Mouse (Mus musculus) gastrocnemius, postnatal 4 days (tissue): ENCODE data around the gene Tpst2. TPM values are rescaled to one million over a fixed set of nuclear protein-coding genes. Genes with fewer than 3 reads are reported as not detected.
A peak's percentile ranks its signal among the peaks of the same experiment; 100 is the strongest.

Experiments
- DNase-seq, 2 experiments: peaks; one replicate each; pipeline ENCODE4 v3.0.0; 2021 to 2022; ENCODE audit warnings: low spot score in 2 of 2, mixed read lengths in 2 of 2
- total RNA-seq, 2 experiments: library from RNA; stranded (reverse); gene quantifications; 2 replicates each; pipeline ENCODE4 v1.2.3; 2021

The Tpst2 gene
- total RNA-seq, 2 experiments from 2014 or later, result 25.4 to 26.2 TPM

GRCm38 (mm10) chr5:112325546-112326445 lies 49.3 kb downstream of the Tpst2 start, which contains the start of gene Tfip11:
TSS of gene Tfip11 (plus strand) at chr5:112326358.
- peak; percentile 93 to 96 for DNase-seq

- DNase-seq, result no peak
Observed at GRCm38 (mm10) chr5:112326446-112327009, 50.0 kb downstream of the Tpst2 start.

- no peak for DNase-seq
Observed at GRCm38 (mm10) chr5:112327854-112328253, 51.4 kb downstream of the Tpst2 start.

- no peak for DNase-seq
Observed at GRCm38 (mm10) chr5:112329805-112330564, 53.5 kb downstream of the Tpst2 start.

- DNase-seq, result no peak
Observed at GRCm38 (mm10) chr5:112335473-112335872, 59.0 kb downstream of the Tpst2 start.

- no peak for DNase-seq
Observed at GRCm38 (mm10) chr5:112337004-112337403, 60.5 kb downstream of the Tpst2 start.

GRCm38 (mm10) chr5:112339215-112339614 lies 62.7 kb downstream of the Tpst2 start:
- DNase-seq, result no peak

- peak; percentile 72 to 81 for DNase-seq
Observed at GRCm38 (mm10) chr5:112342463-112343204, 66.1 kb downstream of the Tpst2 start, which contains the start of the genes Srrd and Hps4. TSS of gene Srrd (minus strand) at chr5:112343040. TSS of gene Hps4 (plus strand) at chr5:112343083.

GRCm38 (mm10) chr5:112343205-112343595 lies 66.7 kb downstream of the Tpst2 start:
- DNase-seq, result no peak

GRCm38 (mm10) chr5:112344092-112344960 lies 67.8 kb downstream of the Tpst2 start:
- DNase-seq, result no peak

- no peak for DNase-seq
Observed at GRCm38 (mm10) chr5:112346211-112346965, 69.9 kb downstream of the Tpst2 start.

- DNase-seq, result no peak
Observed at GRCm38 (mm10) chr5:112349169-112349568, 72.7 kb downstream of the Tpst2 start.

- no peak for DNase-seq
Observed at GRCm38 (mm10) chr5:112355493-112355892, 79.0 kb downstream of the Tpst2 start.

GRCm38 (mm10) chr5:112355910-112356309 lies 79.4 kb downstream of the Tpst2 start, which contains the start of gene Gm6583:
TSS of gene Gm6583 (minus strand) at chr5:112356033.
- DNase-seq, result no peak

- DNase-seq, result no peak
Observed at GRCm38 (mm10) chr5:112356322-112356721, 79.8 kb downstream of the Tpst2 start.

- no peak for DNase-seq
Observed at GRCm38 (mm10) chr5:112359520-112359919, 83.0 kb downstream of the Tpst2 start.

- no peak for DNase-seq
Observed at GRCm38 (mm10) chr5:112360077-112360476, 83.6 kb downstream of the Tpst2 start.

- DNase-seq, result no peak
Observed at GRCm38 (mm10) chr5:112364184-112364797, 87.8 kb downstream of the Tpst2 start.
